Mouse (Mus musculus): ENCODE measurements around the gene Pigq. TPM values are rescaled to one million over a fixed set of nuclear protein-coding genes. Genes with fewer than 3 reads are reported as not detected.

Gene Pigq
- polyA plus RNA-seq, 1 experiment from 2014 or later = 59.3 TPM

- Histone ChIP-seq H3K4me3 (ENCODE audit: low read length) (peak within 1 kb of the TSS; percentile 83), H3K27me3 (ENCODE audit: control insufficient read depth, insufficient read depth, low read length) (no peaks in the 10 kb centered on the region), H3K9ac (ENCODE audit: low read length) (peak within 1 kb of the TSS; percentile 87), H3K4me2 (ENCODE audit: low read depth, low read length) (peak within 1 kb of the TSS; percentile 91), H3K4me1 (ENCODE audit: control insufficient read depth, insufficient read depth, low read length) (peaks cover 22% of the 10 kb centered on the region), H3K9me3 (replicated peaks; ENCODE audit: control insufficient read depth, low read length) (no peaks in the 10 kb centered on the region), H3K36me3 (ENCODE audit: control insufficient read depth, insufficient read depth) (no peaks in the 10 kb centered on the region), H3K27ac (ENCODE audit: low read length) (peak within 1 kb of the TSS; percentile 99)
- ATAC-seq (replicated peaks; ENCODE audit: extremely low read depth, insufficient read depth, low FRiP score) = no peak
- under 1% methylated on average over 78 of the region's 78 CpGs for WGBS
Observed at GRCm38 (mm10) chr17:25919144-25919785, 25.5 kb downstream of the Pigq start, which contains the start of gene Rab40c. Gene Rab40c, minus strand, starts transcription at chr17:25919727.

DNA sequence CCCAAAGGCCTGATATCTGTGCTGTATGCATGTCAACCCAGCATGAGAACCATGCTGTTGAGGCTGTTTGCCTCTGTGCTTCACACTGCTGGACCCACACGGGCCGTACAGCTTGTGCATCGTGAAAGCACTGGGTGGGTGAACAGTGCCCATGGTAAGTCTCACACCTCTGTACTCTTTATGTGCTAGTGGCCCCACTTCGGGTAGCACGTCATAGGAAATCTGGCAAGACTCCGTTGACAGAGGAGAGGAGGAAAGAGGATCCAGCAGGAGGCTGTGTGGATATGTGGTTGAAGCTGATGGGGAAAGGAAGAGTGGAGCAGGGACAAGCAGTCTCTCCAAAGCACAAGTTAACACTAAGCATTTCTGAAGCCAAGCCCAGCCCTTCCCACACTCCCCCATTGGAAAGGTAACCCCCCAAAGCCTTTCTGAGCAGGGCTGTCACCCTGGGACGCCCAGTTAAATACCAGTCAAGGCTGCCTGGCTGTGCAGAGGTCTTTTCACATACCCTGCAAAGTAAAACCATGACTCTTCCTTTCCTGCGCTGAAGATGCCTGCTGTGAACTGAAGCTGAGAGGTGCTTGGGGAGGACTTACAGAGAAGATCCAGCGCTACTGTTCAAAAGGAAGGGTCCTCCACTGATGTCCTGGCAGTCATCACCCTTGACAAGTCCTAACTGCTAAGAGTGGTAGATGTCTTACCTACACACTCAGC lies 26.5 kb downstream of the Pigq start:
- Histone ChIP-seq H3K4me1 (ENCODE audit: control insufficient read depth, insufficient read depth, low read length) (peaks cover 33% of the 10 kb centered on the region), H3K4me3 (ENCODE audit: low read length) (peak overlapping the region; percentile 83), H3K9ac (ENCODE audit: low read length) (peak overlapping the region; percentile 87), H3K9me3 (replicated peaks; ENCODE audit: control insufficient read depth, low read length) (no peaks in the 10 kb centered on the region), H3K4me2 (ENCODE audit: low read depth, low read length) (peak overlapping the region; percentile 91), H3K36me3 (ENCODE audit: control insufficient read depth, insufficient read depth) (no peaks in the 10 kb centered on the region), H3K27me3 (ENCODE audit: control insufficient read depth, insufficient read depth, low read length) (no peaks in the 10 kb centered on the region), H3K27ac (ENCODE audit: low read length) (no peak overlapping the region)
- 67% methylated on average over 9 of the region's 9 CpGs for WGBS
- no peak for ATAC-seq (replicated peaks; ENCODE audit: extremely low read depth, insufficient read depth, low FRiP score)

- no peak for ATAC-seq (replicated peaks; ENCODE audit: extremely low read depth, insufficient read depth, low FRiP score)
- no peak overlapping the region for H3K9ac ChIP-seq (ENCODE audit: low read length)
Observed at GRCm38 (mm10) chr17:25916931-25917647, 27.6 kb downstream of the Pigq start.

GRCm38 (mm10) chr17:25914295-25914694 lies 30.4 kb downstream of the Pigq start:
- Histone ChIP-seq H3K27me3 (ENCODE audit: control insufficient read depth, insufficient read depth, low read length) (no peaks in the 10 kb centered on the region), H3K4me1 (ENCODE audit: control insufficient read depth, insufficient read depth, low read length) (peaks cover 30% of the 10 kb centered on the region), H3K9ac (ENCODE audit: low read length) (no peak overlapping the region), H3K9me3 (replicated peaks; ENCODE audit: control insufficient read depth, low read length) (no peaks in the 10 kb centered on the region), H3K36me3 (ENCODE audit: control insufficient read depth, insufficient read depth) (no peaks in the 10 kb centered on the region), H3K4me3 (ENCODE audit: low read length) (no peak overlapping the region), H3K4me2 (ENCODE audit: low read depth, low read length) (peak overlapping the region; percentile 6; the same call in 1 of the 2 replicates), H3K27ac (ENCODE audit: low read length) (peak overlapping the region; percentile 64)
- 54% methylated on average over 4 of the region's 4 CpGs for WGBS
- ATAC-seq (replicated peaks; ENCODE audit: extremely low read depth, insufficient read depth, low FRiP score) = no peak

More at GRCm38 (mm10) chr17:25916931-25917647, 27.6 kb downstream of the Pigq start:
- WGBS = 72% methylated on average over 8 of the region's 8 CpGs
- no peak overlapping the region for H3K27ac ChIP-seq (ENCODE audit: low read length)
- no peaks in the 10 kb centered on the region for H3K9me3 ChIP-seq (replicated peaks; ENCODE audit: control insufficient read depth, low read length)
- no peak overlapping the region for H3K4me2 ChIP-seq (ENCODE audit: low read depth, low read length)
- H3K4me1 ChIP-seq (ENCODE audit: control insufficient read depth, insufficient read depth, low read length) = peaks cover 34% of the 10 kb centered on the region
- H3K36me3 ChIP-seq (ENCODE audit: control insufficient read depth, insufficient read depth) = no peaks in the 10 kb centered on the region
- H3K27me3 ChIP-seq (ENCODE audit: control insufficient read depth, insufficient read depth, low read length) = no peaks in the 10 kb centered on the region
- H3K4me3 ChIP-seq (ENCODE audit: low read length) = no peak overlapping the region

GRCm38 (mm10) chr17:25913877-25914275 lies 30.9 kb downstream of the Pigq start:
- Histone ChIP-seq H3K27me3 (ENCODE audit: control insufficient read depth, insufficient read depth, low read length) (no peaks in the 10 kb centered on the region), H3K4me1 (ENCODE audit: control insufficient read depth, insufficient read depth, low read length) (peaks cover 30% of the 10 kb centered on the region), H3K4me2 (ENCODE audit: low read depth, low read length) (peak overlapping the region; percentile 23), H3K9ac (ENCODE audit: low read length) (peak overlapping the region; percentile 44; the same call in 1 of the 2 replicates), H3K4me3 (ENCODE audit: low read length) (no peak overlapping the region), H3K36me3 (ENCODE audit: control insufficient read depth, insufficient read depth) (no peaks in the 10 kb centered on the region), H3K27ac (ENCODE audit: low read length) (peak overlapping the region; percentile 64), H3K9me3 (replicated peaks; ENCODE audit: control insufficient read depth, low read length) (no peaks in the 10 kb centered on the region)
- 9% methylated on average over 1 of the region's 1 CpGs for WGBS
- no peak for ATAC-seq (replicated peaks; ENCODE audit: extremely low read depth, insufficient read depth, low FRiP score)

- Histone ChIP-seq H3K4me1 (ENCODE audit: control insufficient read depth, insufficient read depth, low read length) (peaks cover 24% of the 10 kb centered on the region), H3K27me3 (ENCODE audit: control insufficient read depth, insufficient read depth, low read length) (no peaks in the 10 kb centered on the region), H3K4me3 (ENCODE audit: low read length) (no peak overlapping the region), H3K4me2 (ENCODE audit: low read depth, low read length) (peak overlapping the region; percentile 23), H3K9me3 (replicated peaks; ENCODE audit: control insufficient read depth, low read length) (no peaks in the 10 kb centered on the region), H3K9ac (ENCODE audit: low read length) (peak overlapping the region; percentile 44; the same call in 1 of the 2 replicates), H3K27ac (ENCODE audit: low read length) (peak overlapping the region; percentile 64), H3K36me3 (ENCODE audit: control insufficient read depth, insufficient read depth) (no peaks in the 10 kb centered on the region)
- WGBS = 59% methylated on average over 14 of the region's 14 CpGs
- no peak for ATAC-seq (replicated peaks; ENCODE audit: extremely low read depth, insufficient read depth, low FRiP score)
Observed at GRCm38 (mm10) chr17:25913186-25913876, 31.4 kb downstream of the Pigq start.

DNA sequence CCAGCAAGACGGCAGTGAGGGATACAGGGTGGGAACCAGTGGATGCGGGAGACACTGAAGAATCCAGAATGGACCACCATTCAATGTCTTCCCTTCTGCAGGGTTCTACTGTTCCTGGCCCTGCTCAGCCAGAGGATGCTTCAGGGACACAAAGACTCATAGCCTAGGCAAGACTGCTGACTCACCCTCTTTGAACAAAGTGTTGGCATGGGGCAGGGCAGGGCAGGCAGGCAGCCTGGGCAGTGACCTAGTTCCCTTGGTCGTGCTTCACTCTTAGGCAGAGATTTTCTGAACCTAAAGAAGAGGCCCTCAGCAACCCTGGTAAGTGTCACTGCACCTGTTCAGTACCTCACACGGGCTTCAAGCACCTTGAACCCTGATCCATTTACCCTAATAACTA lies 32.9 kb downstream of the Pigq start:
- no peak overlapping the region for H3K4me3 ChIP-seq (ENCODE audit: low read length)
- H3K9me3 ChIP-seq (replicated peaks; ENCODE audit: control insufficient read depth, low read length) = no peaks in the 10 kb centered on the region
- peaks cover 16% of the 10 kb centered on the region for H3K4me1 ChIP-seq (ENCODE audit: control insufficient read depth, insufficient read depth, low read length)
- H3K4me2 ChIP-seq (ENCODE audit: low read depth, low read length) = no peak overlapping the region
- ATAC-seq (replicated peaks; ENCODE audit: extremely low read depth, insufficient read depth, low FRiP score) = no peak
- H3K36me3 ChIP-seq (ENCODE audit: control insufficient read depth, insufficient read depth) = no peaks in the 10 kb centered on the region
- H3K27ac ChIP-seq (ENCODE audit: low read length) = no peak overlapping the region
- no peaks in the 10 kb centered on the region for H3K27me3 ChIP-seq (ENCODE audit: control insufficient read depth, insufficient read depth, low read length)
- no peak overlapping the region for H3K9ac ChIP-seq (ENCODE audit: low read length)
- 86% methylated on average over 4 of the region's 4 CpGs for WGBS

- no peak overlapping the region for H3K4me3 ChIP-seq (ENCODE audit: low read length)
- no peak overlapping the region for H3K4me2 ChIP-seq (ENCODE audit: low read depth, low read length)
- ATAC-seq (replicated peaks; ENCODE audit: extremely low read depth, insufficient read depth, low FRiP score) = no peak
- no peak overlapping the region for H3K9ac ChIP-seq (ENCODE audit: low read length)
- no peaks in the 10 kb centered on the region for H3K4me1 ChIP-seq (ENCODE audit: control insufficient read depth, insufficient read depth, low read length)
- H3K9me3 ChIP-seq (replicated peaks; ENCODE audit: control insufficient read depth, low read length) = no peaks in the 10 kb centered on the region
- H3K36me3 ChIP-seq (ENCODE audit: control insufficient read depth, insufficient read depth) = no peaks in the 10 kb centered on the region
- 77% methylated on average over 2 of the region's 2 CpGs for WGBS
- H3K27me3 ChIP-seq (ENCODE audit: control insufficient read depth, insufficient read depth, low read length) = no peaks in the 10 kb centered on the region
- no peak overlapping the region for H3K27ac ChIP-seq (ENCODE audit: low read length)
Observed at GRCm38 (mm10) chr17:25907640-25908039, 37.1 kb downstream of the Pigq start.
